Mouse (Mus musculus): Measurements from ENCODE around the gene Ddx43.

Gene Ddx43

DNA sequence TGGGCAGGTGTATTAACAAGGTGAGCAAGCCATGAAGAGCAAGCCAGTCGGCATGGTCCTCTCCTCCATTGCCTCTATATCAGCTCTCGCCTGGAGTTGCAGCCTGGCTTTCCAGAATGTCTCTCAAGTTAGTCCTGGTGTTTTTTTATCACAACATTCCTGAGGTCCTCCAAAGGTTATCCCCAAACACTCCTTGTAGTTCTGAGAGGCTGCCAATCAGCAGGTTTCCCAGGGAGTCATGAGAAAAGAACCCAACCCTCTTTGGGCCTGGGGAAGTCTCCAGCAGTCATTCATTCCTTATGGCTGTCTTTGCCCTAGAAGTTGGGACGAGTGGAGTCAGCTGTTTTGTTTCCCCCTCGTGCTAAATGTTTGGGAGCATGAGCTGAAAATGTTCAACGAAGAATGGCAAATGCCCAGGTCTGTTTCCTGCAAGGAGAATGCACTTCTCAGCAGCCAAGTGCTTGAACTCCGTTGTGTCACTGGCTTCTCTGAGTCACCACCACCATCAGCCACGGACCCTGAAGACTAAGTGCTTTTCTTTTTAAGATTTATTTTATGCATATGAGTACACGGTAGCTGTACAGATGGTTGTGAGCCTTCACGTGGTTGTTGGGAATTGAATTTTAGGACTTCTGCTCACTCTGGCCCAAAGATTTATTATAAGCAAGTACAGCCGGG lies 22.6 kb upstream of the Ddx43 start:
- DNase-seq (ENCODE audit: low spot score) = no peak

DNA sequence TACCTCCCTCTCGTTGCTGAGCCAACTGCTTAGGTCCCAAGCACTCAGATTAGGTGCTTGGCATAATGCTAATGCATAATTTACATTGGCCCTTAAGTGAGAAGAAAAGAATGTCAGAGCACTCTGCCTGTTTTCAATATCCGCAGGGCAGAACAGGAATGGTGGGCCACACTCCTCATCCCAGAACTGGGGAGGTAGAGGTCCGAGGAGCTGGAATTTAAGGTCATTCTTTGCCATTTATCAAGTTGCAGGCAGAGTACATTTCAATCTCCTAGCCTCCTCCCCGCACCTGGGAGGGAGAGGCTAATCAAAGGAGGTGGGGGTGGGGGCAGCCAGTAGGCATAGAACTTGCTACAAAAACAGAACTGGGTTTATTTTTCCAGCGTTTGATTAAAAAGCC lies 21.2 kb upstream of the Ddx43 start:
- DNase-seq (ENCODE audit: low spot score) = no peak

DNA sequence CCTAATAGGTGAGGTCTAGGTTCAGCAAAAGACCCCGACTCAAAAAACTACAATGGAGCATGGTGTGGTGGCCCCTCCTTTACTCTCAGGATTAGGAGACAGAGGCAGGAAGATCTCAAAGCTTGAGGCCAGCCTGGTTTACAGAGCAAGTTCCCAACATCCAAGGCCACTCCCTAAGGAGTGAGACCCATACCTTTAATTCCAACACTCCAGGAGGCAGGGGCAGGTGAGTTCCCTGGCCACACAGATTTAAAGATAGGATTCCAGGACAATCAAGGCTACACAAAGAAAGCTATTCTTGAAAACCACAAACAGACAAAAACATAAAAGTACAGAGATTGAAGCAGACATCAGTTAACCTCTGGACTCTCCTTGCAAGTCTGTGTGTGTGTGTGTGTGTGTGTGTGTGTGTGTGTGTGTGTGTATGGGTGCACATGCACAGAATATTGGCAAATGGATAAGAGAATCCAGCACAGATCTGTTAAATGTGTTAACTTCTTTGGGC lies 20.6 kb upstream of the Ddx43 start:
- DNase-seq (ENCODE audit: low spot score) = no peak

DNA sequence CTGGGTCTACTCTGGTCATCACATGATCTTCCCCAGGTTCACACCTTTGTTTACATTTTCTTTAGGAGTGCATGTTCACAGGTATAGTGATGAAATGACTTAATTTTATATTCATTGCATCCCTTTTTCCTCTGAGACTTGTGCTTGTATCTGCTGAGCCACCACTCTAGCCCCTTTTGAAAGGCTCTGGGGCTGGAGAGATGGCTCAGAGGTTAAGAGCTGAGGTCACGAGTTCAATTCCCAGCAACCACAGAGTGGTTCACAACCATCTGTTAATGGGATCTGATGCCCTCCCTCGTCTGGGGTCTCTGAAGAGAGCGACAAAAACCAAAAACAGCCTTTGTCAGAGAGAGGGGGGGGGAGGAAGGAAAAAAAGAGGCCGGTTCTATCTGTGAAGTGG lies 20.1 kb upstream of the Ddx43 start:
- DNase-seq (ENCODE audit: low spot score) = no peak

DNA sequence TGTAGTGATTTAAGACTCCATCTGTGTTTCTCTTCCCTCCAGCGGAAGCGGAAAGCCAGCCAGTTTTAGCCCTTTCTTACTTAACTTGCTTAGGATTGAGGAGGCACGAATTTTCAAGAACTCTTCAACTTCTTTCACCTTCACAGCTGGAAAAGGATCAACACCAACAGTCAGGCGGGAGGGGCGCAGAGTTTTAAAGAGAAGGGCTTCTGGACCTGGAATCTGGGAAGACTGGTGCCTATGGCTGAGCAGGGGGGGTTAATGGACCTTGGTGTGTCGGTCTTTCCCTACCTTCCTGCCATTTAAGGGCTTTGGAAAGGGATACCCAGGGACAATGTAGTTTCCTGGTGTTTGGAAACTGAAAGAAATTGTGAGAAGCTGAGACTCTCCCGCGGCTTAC lies 18.0 kb upstream of the Ddx43 start:
- no peak for DNase-seq (ENCODE audit: low spot score)

DNA sequence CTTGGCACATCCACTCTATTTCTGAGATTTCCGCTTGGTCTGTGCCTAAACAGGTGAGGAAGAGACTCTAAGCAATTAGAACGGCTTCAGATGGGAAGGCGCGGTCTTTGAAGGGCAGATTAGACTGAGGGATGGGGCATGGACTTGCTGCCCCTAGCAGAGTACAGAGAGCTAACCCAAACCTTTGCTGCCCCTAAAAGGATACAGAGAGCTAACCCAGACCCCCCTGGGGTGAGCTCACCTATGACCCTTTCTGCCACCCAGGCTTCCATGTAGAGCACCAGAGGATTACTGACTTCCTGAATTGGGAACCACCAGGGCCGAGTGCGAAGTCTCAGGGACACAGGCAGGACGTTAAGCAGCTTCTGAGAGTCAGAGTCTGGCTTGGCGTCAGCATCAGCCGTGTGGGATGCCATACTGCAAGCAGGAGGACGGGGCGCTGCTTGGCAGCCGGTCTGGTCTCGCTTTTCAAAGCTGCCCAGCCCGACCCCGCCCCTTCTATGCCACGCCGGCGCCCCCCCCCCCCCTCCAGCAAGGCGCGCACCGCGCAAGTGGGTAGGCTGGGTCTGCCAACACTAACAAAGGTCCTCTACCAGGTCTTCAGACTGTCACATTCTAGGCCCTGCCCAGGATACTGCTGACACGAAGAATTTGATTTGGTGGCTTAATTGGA lies 17.3 kb upstream of the Ddx43 start, which contains the start of gene Ooep:
Ooep (minus strand) TSS at position 613 of the 673 bp plus-strand sequence.
- DNase-seq (ENCODE audit: low spot score) = no peak

DNA sequence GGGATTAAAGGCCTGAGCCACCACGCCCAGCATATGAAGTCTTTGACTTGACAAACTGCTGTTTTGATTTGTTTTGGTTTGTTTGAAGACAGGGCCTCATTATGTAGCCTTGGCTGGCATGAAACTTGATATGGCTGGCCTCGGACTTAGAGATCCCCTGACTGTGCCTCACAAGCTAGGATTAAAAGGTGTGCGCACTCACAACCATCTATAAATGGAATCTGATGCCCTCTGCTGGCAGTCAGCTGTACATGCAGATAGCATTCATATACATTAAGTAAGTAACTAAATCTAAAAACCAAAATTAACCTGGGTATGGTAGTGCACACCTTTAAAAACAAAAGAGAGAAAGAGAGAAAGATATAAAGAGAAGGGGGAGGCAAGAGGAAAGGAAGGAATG lies 9.7 kb upstream of the Ddx43 start:
- DNase-seq (ENCODE audit: low spot score) = no peak

DNA sequence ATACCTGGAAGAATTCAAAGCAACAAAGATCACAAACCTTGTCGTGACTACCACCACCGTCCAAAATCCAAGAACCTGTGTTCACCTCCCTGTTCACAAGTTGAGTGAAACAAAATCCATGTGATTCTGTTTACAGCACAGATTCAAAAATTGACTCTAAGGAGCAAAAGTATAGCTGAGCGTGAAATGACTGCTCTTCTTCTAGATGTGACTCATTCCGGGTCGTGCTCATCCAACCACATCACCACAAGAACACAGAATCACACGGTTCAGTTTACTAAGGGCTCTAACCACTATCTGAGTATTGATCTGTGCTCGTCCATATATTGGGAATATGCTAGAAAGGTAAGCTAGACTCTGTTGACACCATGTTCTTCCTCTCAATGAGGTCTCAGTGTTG lies 8.6 kb upstream of the Ddx43 start:
- no peak for DNase-seq (ENCODE audit: low spot score)

DNA sequence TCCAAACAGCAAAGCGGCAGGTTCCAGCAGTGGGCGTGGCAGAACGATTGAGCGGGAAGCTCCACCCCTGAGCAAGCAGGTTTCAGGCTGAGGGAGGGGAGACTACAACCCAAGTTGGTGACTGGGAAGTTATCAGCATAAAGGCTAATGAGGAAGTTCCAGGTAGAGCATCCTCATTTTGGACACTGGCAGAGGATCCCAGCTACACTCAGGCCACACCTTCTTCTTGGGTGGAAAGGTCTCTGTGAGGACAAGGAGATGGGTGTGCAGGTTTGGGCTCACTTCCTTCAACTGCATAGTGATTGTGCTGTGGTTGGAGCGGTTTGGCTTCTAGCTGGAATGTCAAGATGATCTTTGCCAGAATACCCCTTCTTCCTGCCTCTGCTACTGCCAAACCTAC lies 5.6 kb upstream of the Ddx43 start:
- DNase-seq (ENCODE audit: low spot score) = no peak

DNA sequence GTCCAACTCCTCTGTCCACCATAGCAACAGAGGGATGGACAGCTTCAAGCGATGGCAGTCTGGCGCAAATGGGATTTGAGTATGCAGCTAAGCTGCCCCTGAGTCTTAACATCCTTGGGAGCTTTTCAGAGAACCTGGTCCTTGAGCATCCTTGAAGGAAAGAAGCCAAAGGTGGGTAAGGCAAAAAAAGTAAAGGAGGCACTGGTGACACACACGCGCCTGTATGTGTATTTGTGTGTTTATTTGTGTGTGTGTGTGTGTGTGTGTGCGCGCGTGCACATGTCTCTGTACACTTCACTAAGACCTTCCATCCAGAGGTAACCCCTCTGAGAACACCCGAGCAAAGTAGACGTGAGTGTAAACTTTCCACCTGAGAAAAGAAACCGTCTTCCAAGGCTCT lies 1.8 kb upstream of the Ddx43 start:
- no peak for DNase-seq (ENCODE audit: low spot score)

DNA sequence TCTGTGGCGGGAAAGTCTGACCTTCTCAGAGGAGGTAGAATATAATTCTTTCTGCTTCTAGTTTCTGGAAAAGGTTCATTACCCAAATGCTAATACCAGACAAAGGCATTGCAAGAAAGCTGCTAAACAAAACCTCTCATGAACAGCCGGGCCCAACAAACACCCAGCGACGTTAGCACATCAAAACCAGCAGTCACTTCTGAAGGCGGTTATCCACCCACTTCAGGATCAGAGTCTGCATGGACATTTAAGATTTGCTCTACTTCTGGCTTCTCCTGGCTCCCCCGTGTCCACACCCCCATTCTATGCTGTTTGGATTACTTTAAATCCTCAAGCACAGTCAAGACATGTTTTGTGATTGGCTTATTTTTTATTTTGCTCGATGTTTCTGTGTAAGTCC lies 975 bp upstream of the Ddx43 start:
- no peak for DNase-seq (ENCODE audit: low spot score)

DNA sequence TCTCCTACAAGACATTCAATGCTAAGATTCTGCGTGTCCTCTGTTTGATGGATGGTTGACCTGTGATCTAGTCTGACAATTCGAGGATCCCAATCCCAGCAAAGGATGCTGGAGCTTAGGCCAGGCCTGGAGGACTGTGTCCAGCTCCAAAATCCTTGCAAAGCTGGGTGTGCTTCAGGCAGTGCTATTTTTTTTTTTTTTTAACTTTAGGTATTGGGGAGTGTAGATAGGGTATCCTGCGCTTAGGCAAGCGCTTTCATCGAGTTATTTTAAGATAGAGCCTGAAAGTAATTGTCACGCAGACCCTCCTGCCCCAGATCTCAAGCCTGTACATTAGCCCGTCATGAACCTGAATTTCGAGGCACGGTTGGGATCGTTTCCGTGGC lies 340 bp upstream of the Ddx43 start:
- DNase-seq (ENCODE audit: low spot score) = no peak

DNA sequence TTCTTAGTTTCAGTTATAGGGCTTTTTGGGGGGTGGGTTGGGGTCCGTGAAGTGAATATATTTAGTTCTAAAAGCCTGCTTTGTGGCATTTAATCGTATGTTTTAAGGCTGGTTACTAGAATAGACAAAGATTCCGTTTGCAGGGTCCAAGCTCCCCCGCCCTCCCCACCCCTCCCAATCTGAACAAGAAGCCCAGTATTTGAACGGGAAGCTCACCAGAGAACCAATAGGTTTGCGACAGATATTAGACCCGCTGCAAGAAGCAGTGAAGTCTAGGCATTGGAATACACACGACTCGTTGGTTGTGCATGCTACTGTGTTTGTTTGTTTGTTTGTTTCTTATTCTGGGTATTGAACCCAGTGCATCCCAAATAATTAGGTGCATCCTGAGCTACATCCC lies 940 bp downstream of the Ddx43 start:
- no peak for DNase-seq (ENCODE audit: low spot score)

DNA sequence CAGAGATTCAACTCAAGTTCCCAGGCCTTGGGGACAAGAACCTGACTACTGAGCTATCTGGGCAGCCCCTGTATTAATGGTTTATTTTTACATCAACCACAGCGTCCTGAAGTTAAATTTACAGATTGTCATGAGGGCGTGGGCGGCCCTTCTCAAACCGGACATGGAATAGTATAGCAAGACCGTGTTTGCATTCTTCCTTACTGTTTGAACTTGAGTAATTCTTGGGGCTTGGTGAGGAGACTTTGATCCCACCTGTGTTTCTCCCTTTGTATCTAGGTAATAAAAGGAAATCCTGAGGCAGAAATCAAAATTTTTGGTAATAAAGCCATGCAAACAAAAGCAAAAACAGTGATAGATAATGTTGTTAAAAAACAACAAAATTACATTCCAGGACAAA lies 5.0 kb downstream of the Ddx43 start:
- no peak for DNase-seq (ENCODE audit: low spot score)

DNA sequence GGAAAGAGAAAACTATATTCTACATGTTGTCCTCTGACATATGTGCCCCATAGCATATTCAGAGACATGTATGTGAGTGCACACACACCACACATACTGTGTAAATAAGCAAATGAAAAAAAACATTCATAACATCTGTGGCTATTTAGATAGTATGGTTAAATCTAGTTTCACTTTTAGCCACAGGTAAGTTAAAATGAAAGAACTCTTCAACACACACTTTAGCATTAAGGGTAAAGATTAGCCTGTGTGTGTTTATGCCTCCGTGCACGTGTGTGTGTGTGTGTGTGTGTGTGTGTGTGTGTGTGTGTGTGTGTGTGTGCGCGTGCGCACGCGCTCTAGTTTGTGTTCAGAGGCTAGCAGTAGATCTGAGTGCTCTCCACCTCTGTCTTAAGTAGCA lies 6.0 kb downstream of the Ddx43 start:
- DNase-seq (ENCODE audit: low spot score) = no peak

DNA sequence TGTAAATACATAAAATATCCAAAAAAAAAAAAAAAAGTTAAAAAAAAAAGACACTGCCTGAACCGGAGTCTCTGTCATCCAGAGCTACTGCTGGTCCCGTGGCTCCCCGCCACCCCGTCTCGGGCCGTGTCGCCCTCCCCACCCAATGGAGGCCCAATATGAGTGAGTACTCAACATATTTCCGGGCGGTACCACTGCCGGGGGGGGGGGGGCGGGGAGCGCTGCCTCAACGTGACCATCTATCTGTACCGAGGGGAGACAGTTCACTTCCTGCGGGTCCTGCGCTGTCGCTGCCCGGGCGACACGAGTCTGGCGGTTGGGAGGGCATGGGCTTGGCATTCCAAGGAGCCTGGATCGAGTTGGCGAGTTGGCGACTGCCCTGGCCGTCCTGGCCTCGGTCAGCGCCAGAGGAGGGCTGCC lies 31.8 kb downstream of the Ddx43 start:
- no peak for DNase-seq (ENCODE audit: low spot score)

DNA sequence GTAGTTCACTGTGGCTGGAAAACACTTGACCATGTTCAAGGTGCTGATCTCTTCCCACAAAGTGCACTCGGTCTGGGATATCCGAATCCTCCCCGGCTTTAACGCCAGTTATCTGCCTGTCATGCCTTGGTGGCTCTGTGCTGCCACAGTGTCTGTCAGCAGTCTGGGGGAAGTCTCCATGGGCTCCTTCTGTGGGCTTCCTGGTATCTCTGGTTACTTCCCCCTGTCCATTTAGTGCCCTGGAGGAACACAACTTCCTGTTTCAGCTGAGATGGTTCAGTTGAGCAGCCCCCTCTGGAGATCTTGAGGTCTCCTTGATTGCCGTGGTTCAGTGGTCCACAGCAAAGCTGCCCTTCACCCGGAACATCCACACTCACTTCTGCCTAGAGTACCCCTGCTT lies 32.6 kb downstream of the Ddx43 start:
- no peak for DNase-seq (ENCODE audit: low spot score)

DNA sequence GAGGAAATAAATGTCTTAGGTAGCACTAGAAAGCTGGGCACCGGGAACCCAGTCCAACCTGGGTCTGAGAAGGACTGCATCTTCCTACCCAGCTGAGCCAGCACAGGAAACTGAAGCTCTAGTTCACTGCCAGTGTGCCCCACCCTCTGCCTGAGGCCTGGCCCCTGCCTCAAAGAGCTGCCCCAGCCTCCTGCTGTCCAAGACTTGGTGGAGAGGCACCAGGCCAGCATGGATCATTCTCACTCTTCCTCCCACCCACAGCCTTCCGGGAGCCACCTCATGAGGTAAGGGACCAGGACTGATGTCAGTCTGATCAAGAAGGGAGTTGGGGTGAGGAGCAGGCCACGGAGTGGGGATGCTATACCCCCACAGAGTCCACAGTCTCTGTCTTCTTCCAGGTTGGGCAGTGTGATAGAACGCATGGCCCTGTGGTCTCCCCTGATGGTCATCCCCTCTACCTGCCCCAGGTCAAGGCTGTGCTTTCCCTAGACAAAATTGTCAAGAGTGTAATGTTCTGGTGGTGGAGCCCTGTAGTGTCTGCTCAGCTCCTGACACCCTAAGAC lies 33.4 kb downstream of the Ddx43 start:
- no peak for DNase-seq (ENCODE audit: low spot score)

DNA sequence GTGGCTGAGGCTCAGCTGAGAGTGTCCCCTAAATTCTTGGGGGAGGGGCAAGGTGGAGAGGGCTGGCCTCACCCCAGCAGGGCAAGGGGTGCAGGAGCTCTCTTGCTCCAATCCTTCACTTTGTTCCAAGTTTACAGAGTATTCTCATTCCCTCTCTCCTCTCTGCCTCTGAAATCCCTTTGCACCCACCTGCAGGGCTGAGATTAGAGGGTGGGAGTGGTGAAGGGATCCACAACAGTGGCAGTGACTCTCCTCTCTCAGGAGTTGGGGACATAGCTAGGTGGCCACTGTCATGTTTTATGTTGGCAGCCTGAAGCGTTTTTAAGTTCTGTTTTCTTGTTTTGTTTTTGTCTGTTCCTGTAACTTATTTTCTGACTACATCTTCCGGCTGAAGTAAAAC lies 34.0 kb downstream of the Ddx43 start:
- DNase-seq (ENCODE audit: low spot score) = no peak

DNA sequence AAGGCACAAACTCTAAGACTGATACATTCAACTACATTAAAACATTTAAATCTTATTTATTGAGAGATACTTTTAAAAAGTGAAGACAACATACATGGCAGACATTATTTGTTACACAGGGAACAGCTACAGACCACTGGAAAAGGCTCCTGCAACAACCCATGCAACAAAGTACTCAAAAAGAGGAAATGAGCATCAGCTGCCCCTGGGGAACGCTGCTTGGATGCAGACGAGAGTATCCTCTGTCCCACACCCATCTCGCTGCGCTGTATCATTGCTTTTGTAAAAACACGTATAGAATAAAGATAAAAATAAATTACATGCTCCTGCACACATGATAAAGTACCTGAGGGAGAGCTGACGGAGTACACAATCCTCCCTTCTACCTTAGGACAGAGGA lies 34.9 kb downstream of the Ddx43 start:
- DNase-seq (ENCODE audit: low spot score) = no peak

DNA sequence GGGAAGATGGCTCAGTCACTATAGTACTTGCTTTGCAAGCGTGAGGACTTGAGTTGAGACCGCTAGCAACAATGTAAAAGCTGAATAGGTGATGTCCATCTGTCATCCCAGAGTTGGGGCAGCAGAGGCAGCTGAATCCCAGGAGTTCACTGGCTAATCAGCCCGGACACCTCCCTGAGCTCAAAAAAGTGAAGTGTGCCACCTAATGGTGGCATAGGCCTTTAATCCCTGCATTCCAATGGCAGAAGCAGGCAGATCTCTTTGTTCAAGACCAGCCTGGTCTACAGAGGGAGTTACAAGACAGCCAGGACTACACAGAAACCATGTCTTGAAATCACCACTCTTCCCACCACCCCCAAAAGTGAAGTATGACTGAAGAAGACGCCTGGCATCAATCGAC lies 36.9 kb downstream of the Ddx43 start:
- no peak for DNase-seq (ENCODE audit: low spot score)

DNA sequence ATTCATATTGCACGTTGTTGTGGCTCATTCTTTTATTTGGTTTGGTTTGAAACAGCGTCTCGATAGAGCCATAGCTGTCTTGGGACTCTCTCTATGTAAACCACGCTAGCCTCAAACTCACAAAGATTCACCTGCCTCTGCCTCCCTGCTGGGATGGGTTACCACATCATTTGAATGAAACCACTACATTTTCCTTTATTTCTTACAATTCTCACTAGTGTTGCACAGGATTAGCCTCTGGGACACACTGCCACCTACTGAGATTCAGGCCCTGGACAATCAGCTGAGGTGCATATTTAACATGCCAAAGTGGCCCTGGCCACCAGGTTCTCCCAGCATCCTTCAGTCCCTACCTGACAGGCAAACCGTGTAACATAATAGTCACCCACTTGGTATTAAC lies 43.8 kb downstream of the Ddx43 start:
- DNase-seq (ENCODE audit: low spot score) = no peak

DNA sequence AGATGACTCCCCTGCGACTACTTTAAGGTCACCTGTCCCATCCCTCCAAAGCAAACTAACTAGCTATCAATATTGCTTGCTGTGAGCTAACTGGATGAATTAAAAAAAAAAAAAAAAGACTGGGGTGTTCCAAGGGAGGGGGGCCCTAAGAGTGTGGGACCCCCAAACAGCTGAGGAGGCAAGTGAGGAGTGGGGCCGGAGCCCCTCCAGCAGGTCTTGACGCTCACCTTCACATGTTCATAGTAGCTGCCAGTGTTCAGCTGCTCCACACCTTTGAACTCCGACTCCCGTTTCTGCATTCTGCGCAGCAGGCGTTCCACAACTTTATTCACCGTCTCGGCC lies 46.6 kb downstream of the Ddx43 start:
- DNase-seq (ENCODE audit: low spot score) = no peak
